Mouse (Mus musculus) testis, postnatal 14 days (tissue): ENCODE data around the gene Lfng.

Source experiments
- DNase-seq: peaks from one replicate; pipeline ENCODE4 v3.0.0; 2021; ENCODE audit warnings: low spot score

The Lfng gene

GRCm38 (mm10) chr5:140663621-140664180, 56.6 kb downstream of the Lfng start:
- DNase-seq: no peak
